Mouse (Mus musculus): ENCODE measurements around the gene P3h1. TPM values are rescaled to one million over a fixed set of nuclear protein-coding genes. Genes with fewer than 3 reads are reported as not detected.

P3h1 gene
- polyA plus RNA-seq, 1 experiment: 30.6 TPM

DNA sequence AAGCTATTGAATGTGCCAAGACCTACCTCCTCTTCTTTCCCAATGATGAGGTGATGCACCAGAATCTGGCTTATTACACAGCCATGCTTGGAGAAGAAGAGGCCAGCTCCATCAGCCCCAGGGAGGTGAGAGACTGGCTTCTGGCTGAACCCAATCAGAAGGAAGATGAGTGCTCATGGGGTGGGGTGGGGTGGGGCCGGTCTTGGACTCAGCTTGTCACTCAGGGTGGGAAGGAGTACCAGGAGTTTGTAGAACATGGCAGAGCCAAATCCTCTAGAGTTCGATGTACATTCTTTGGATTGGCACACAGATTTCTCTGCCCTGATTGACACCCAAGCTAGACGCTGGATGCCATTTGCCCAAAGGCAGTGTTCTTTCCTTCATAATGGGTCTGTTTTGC is 5.9 kb downstream of the P3h1 start:
- DNase-seq (ENCODE audit: low spot score): no peak

DNA sequence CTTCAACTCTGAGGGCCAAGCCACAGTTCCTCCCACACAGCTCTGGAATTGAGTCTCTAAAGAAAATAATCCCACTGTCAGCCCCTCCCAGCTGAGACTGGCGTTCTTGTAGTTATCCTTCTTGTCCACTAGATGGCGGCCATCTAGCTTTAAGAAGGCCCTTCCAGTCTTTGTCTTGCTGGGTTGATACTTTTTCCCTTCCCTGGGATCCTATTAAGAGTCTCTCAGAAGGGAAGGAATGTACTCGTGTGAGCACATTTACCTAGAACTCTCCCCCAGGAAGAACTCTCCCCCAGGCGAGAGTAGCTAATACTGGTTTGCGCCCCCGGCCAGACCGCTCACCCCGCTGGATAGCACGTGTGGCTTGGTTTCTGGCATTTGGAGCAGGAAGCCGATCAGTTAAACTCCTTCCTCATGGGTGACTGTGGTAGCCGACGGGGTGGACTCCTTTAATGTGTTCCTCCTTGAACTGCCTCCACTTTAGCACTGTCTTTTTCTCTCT is 6.5 kb downstream of the P3h1 start:
- DNase-seq (ENCODE audit: low spot score): no peak

DNA sequence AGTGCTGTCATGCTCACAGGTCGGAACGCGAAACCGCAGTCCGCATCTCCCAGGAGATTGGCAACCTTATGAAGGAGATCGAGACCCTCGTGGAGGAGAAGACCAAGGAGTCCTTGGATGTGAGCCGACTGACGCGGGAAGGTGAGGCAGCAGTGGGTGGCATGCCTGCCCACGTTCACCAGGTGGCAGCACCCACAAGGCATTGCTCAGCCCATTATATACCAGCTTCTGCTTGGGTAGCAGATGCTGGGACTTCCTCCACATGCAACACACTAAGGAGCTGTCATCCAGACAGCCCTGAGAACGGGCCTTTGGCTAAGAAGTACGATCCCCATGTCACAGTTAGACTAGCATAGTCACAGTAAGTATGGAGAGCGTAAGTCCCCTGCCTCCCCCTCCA is 8.9 kb downstream of the P3h1 start:
- no peak for DNase-seq (ENCODE audit: low spot score)

DNA sequence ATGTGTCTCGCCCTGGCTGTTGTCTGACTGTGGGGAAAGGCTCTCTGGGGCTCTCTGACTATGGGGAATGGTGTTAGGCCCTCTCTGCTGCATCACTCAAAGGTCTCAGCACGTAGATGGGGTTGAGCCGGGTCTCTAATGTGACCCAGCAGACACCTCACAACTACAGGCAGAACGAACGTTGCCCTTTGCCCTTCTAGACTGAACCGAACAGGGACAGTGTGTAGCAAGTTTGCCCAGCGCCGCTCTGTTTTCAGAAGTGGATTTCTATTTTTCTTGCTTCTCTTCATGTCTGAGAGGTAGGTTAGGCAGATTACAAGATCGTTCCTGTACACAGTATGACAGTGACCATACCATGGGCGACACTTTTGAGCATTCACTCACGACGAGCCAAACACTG is 9.9 kb downstream of the P3h1 start:
- no peak for DNase-seq (ENCODE audit: low spot score)

DNA sequence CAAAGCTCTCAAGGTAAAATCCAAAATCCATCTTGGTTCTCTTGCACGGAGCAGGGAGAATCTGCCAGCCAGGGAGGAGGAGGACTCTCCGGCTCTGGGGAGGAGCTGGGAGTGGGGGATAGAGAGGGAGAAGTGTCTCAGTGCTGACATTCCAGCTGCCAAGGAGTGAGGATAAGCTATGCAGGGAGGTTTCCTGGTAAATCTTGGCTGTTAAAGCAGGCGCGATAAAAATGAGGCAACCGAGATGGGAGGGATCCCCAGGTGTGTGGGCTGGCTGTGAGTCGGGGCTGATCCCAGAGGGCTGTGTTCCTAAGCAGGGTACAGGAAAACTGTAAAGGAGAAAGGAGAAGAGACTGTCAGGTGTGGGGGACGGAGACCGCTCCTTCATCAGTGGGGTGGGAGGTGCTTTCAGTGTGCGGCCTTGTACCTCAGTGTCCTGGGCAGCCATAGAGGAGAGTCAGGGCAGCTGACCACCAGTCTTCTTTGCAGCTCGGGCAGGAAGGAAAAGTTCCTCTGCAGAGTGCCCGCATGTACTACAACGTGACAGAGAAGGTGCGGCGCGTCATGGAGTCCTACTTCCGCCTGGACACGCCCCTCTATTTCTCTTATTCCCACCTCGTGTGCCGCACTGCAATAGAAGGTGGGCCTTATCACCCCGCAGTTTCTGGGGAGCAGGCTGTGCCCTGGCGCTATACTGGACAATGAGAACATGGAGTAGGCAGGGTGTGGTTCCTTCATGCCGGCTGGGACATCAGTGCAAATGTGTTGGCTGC is 11.9 kb downstream of the P3h1 start:
- DNase-seq (ENCODE audit: low spot score): no peak

DNA sequence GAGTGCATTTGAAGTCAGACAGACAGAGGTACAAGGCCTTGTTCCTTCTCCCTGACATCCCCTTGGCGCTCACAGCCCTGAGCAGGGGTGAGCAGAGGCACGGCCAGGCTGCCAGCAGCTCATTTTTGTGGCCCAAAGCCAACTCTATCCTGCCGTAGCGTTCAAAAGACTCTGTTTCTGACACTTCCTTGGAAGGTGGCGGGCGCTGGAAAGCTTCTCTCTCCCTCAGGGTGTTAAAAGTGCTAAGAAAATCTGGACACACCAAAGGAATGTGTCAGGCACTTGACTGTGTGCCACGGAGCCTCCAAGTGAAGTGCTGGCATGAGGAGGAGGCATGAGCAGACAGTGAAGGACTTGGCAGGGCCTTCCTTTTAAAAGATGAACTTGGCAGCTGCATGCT is 12.8 kb downstream of the P3h1 start:
- no peak for DNase-seq (ENCODE audit: low spot score)

DNA sequence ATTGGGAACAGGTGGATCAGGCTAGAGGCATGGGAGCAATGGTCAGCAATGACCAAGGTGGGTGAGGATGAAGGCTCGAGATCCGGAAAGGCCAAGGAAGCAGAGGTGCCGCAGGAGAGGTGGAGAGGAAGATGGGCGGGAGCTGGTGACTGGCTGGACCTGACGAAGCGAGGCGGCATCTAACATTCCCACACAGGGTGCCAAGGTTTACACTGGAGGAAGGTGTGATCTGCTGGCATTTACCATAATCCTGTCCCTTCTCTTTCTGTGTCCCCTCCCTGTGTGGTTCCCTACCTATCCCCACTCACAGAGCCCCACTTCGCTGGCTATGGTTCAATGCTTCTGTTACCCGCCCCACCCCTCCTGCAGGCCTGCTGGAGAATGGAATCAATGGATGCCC is 13.2 kb downstream of the P3h1 start:
- no peak for DNase-seq (ENCODE audit: low spot score)

DNA sequence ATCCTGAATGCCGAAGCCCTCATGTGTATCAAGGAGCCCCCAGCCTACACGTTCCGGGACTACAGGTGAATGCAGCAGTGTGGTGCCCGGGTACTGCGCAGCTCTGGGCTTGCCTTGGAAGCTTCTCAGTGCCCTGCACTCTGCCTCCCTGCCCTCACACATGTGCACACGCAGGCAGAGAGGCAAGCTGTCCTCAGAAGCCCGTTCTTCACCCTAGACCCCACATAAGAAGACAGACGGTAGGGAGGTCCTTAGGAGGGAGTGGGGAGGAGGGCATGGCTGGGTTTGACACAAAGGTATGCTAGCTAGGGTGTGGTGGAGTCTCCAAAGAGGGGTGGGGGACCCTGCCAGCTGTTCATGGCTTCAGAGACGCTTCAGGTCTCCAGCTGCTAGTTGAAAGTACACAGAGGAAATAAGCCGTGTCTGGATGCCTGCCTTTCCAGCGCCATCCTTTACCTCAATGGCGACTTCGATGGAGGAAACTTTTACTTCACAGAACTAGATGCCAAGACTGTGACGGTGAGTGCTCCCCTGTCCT is 14.0 kb downstream of the P3h1 start:
- no peak for DNase-seq (ENCODE audit: low spot score)

DNA sequence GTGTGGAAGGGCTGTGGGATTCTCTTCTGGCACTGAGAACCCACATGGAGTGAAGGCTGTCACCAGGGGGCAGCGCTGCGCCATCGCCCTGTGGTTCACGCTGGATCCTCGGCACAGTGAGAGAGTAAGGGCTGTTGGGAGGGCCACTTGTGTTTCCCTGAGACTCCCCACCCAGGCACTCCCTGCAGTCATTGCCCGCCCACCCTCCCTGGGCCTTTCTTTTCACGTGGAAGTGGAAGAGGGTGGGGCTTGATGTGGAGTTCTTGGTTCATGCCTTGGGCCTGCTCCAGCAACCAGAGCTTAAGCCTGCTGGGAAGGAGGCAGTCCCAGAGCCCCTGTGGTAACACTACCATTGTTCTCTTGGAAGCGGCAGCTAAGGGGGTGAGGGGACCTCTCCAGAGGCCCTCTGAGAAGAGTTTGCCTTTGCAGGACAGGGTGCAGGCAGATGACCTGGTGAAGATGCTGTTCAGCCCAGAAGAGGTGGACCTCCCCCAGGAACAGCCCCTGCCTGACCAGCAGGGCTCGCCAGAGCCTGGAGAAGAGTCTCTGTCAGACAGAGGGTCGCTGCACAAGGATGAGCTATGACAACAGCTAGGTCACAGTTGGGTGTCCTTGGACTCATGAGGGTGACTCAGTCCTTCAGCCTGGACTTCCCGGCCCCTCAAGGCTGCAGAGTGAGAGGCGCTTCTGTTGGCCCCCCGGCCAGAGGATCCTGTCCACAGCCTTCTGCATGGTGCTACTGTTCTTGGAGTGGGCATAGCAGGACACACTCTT is 14.9 kb downstream of the P3h1 start:
- peak; percentile 55 for DNase-seq (ENCODE audit: low spot score)

DNA sequence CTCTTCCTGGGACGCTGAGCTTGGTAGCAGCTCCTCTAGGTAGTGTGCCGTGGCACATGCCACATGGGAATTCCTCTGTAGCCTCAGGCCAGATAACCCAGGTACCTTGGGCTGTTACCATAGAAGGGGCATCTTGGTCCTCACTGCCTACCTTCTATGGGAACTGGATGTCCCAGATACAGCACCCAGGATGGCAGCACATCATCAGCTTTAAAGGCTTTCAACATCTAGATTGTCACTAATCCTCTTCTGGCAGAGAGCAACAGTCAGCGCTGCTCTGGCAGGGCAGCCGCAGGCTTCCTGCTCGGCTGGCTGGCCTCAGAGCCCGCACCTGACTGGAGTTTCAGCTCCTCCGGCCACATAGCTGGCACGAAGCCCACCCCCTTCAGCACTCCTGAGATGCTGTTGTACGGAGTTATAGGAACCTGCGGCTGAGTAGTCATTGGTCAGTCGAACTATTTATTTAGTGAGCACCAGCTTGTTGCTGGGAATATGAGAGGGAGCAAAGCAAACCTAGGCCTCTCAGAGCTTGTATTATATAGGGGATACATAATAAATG is 15.8 kb downstream of the P3h1 start:
- no peak for DNase-seq (ENCODE audit: low spot score)

DNA sequence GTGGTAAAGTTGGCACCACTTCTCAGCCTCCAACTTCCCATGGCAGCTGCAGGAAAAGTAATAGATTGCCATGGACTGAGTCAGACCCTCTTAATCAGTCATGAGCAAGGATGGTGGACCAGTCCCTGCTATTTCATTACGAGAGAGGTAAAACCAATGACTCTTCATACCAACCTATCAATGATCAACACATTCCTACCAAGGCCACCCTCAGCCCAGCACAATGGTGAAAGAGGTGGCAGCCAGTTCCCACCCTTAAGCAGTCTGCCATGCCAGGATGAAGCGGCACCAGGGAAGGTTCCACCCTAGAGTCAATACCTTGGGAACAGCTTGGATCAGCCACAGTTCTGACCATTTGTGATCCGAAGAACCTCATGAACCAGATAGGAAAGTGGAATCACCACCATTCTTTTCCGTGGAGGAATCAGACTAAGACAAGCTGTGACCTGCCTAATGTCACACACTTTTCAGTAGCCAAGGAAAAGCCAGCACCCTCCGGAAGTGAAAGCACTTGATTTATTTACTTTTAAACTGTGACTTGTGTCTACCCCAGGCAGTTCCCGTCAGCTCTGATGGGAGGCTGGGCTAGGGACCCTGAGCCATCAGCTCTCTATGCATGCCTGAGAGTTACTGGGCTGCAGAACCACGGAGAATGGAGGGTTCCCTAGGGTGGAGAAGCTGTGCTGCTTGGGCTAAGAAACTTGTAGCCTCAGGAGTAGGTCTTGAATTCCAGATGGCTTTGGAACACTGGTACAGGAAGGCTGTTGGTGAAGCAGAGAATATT is 19.5 kb downstream of the P3h1 start:
- no peak for DNase-seq (ENCODE audit: low spot score)

DNA sequence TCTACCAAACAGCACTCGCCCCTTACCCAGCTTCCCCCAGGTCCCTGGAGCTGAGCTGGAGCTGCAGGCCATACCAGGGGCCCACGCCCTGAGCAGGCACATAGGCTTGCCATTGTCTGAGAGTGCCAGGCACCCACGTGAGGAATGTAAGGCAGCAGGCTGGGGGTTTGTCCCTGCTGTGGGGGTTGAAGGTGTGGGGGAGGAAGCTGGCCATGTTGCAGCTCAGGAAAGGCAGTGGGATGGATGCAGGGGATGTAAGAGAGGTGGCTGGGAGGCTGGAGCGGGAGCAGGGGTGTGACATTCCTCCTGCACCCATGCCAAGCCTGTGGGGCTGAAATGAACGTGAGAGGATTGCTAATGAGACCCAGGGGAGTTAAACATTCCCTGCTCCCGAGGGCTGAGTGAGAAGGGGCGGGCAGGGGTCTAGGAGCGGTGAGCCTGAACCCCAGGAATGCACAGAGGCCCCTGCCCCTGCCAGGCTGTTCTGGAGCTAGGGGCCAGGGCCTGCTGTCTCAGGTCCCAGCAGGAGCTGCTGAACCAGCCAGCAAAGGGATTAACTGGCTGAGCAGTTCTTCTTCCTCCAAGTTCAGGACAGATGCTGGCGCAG is 21.4 kb downstream of the P3h1 start:
- no peak for DNase-seq (ENCODE audit: low spot score)

DNA sequence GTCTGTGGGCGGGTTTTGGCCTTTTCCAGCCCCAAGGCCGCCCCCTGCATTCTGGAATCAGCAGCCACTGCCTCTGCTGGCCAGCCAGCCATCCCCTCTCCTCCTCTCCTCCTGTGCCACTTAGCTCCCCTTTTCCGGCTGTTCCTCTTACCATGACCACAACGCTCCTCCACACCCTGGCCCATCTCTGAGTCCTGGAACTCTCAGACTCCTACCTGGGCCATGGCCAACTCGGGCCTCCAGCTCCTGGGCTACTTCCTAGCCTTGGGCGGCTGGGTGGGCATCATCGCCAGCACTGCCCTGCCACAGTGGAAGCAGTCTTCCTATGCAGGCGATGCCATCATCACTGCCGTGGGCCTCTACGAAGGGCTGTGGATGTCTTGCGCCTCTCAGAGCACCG is 22.6 kb downstream of the P3h1 start, which contains the start of gene Cldn19:
Gene Cldn19, plus strand, starts transcription at position 64 of the 400 bp plus-strand sequence.
- no peak for DNase-seq (ENCODE audit: low spot score)

DNA sequence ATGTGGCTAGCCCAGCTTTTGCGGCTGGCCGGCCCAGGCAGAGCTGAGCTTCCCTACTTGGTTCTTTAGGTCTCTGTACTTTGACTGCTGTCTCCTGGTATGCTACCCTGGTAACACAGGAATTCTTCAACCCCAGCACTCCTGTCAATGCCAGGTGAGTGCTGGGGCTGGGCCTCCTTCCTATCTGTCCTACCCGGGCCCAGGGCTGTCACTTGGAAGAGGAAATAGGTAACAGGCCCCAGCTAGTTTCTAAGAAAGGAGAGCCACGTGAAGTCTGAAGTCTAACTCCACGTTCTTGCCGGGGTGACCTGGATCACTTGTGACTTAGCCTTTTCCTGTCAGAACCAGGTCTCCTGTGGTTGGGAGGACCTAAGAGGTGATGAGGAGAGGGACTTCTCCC is 24.4 kb downstream of the P3h1 start:
- DNase-seq (ENCODE audit: low spot score): no peak

DNA sequence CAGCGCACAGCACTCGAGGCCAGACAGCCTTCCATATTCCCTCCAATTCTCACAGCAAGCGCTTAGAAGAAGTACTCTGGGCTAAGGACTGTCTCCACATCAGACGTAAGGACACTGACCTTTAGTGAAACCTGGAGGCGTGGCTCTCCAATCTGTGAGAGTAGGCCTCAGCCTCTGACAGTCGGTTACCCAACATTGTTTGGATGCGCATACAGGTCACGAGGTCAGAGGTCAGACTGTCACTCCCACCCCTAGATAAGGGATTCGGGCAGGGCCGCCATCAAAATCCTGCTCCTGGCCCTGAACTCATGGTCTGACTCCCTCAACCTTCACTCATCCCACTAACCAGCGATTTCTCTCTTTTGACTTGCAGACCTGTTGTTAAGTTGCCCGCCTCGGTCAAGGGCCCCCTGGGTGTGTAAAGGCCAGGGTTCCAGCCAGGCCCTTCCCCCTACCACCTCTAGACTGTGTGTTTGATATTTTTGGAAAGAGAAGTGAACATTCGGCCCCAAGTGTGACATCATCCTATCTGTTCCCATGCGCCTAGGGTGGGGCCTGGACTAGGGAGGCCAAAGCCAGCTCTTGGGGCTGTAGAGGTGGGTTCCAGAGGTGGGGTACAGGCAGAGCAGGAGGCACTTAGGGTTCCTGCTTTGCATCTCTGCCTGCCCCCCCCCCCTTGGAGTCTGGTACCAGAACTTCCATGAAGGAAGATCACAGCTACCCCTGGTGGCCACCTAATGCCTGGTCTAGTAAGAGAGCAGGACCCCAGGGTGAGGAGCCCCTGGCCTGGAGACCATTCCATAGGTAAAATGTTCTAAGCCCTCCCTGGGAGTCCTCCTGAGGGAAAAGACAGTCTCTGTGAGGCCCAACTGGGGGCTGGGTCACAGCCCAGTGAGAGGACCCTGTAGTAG is 26.9 kb downstream of the P3h1 start:
- no peak for DNase-seq (ENCODE audit: low spot score)

DNA sequence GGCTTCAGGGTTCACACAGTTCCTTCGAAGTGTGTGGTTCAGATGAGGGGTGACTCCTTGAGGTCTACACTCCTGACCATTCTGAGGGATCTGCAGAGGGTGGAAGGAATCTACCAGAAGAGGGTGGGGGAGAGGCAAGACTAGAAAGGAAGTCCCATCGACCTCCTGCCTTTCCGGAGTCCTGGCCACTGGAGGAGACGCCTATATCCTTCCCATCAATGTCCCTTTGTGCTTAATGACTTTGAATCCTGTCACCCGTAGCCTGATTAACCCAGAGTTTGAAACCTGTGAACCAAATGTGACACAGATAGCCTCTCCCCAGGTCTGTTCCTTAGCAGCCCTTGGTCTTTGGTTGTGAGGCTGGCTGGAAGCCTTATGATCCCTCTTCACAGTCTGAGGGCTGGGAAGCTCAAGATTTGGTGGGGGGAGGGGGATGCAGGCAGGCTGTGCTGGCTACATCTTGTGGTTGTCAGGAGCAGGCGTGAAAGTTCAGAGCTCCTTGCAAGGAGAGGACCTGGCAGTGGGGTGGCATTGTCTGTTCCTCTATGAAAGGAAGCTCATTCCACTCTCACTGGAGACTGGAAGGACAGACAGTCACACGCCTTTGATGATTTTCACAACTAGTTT is 28.5 kb downstream of the P3h1 start:
- DNase-seq (ENCODE audit: low spot score): no peak

DNA sequence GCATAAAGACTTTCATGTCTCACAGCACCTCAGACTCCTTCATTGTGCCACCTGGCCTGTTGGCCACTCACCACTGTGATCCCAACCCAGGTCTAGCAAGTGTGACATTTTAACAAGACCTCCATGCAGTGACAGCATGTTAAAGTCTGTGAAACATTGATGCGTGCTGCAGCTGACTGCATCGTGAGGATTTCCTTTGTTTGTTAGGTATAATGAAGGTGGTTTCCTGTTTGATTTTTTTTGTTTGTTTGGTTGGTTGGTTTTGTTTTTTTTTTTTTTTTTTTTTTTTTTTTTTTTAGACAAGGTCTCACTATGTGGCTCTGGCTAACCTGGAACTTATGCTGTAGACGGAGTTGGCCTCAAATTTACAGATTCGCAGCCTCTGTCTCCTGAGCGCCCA is 29.8 kb downstream of the P3h1 start:
- DNase-seq (ENCODE audit: low spot score): no peak

DNA sequence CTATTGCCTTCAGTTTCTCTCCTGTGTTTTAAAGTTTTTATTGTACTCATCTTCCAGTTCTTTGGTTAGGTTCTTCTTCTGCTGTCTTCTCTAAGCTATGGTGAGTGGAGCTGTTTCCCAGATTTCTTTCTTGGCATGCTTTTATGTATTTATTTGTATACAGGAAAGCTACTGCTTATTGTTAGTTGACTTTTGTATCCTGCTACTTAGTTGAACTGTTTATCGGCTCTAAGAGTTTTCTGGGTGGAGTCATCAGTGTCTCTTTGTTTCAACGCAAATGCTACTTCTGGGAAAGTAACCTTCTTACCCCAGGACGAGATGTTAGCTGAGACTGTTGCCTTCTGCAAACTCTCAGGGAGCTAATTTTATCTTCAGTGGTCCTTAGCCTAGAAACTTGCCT is 30.7 kb downstream of the P3h1 start:
- DNase-seq (ENCODE audit: low spot score): no peak

DNA sequence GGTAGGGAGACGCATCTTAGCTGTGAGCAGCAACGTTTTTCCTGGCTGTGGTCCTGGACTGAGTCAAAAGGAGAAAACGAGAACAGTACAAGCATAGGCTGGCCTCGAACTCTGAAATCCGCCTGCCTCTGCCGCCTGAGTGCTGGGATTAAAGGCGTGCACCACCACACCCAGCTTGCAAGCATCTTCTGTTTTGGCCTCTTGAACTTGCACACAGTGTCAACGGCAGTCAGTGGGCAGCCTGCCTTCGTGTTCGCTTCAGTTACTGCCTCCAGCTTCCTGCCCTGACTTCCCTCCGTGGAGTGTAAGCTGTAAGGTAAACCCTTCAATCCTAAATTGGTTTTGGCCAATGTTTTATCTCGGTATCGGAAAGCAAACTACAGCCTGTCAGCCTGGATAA is 33.9 kb downstream of the P3h1 start:
- no peak for DNase-seq (ENCODE audit: low spot score)

DNA sequence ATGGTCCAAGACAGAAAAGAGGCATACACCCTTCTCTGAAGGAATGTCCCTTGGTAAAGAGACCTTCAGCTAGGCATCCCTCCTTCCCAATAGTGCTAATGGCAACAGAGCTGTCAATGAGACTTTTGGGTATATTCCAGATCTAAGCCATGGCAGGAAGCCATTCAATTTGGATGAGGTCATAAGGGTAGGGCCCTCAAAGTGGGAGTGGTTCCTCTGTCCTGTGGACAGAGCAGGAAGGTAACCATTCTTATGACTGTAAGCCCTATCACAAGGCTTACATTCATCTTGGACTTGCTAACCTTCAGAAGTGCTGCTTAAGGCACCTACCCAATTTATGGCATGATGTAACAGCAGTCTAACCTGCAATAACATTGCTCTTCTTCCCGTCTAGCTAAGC is 41.9 kb downstream of the P3h1 start:
- DNase-seq (ENCODE audit: low spot score): no peak

Data from urinary bladder, adult 2 months (tissue).